Comparison of ENCODE assay signal across 18 mouse cellular contexts in genomic region chr17:93196846-93197245, GRCm38 (mm10). TPM values are rescaled to one million over a fixed set of nuclear protein-coding genes. Genes with fewer than 3 reads are reported as not detected.
DNase-seq lines count a peak whose midpoint lies in the region; ATAC-seq and TF ChIP-seq lines count a peak whose summit lies in the region.
"Had no signal": no experiment of that assay in that cellular context is flagged by ENCODE, and none has a peak within 500 bp of the region (broad histone marks: within the 10 kb centered on the region; RNA-seq: fewer than 3 reads in every experiment).

No protein-coding gene starts in this region.

- H3K4me2 ChIP-seq in embryonic facial prominence, embryonic 11.5 days (ENCODE audit: low read depth, low read length), result no peak overlapping the region
- H3K4me2 ChIP-seq: heart, embryonic 15.5 days; liver, embryonic 11.5 days; neural tube, embryonic 12.5 days had no signal

- peak; percentile 72 for DNase-seq in embryonic facial prominence, embryonic 11.5 days (ENCODE audit: low spot score)
- DNase-seq in embryonic facial prominence, embryonic 10.5 days (ENCODE audit: low spot score), result no peak
- DNase-seq in layer of hippocampus, adult 2 months (ENCODE audit: low spot score in 2 of 2), result peak in 1 of 2 experiments; percentile 39
- no peak for DNase-seq in layer of hippocampus, postnatal 36 days
- DNase-seq in right cerebral cortex, adult 2 months (ENCODE audit: low spot score in 2 of 2), result peak; percentile 46 to 61
- no peak for DNase-seq in right cerebral cortex, postnatal 36 days (ENCODE audit: low spot score in 2 of 2)
- no peak for DNase-seq in MN1 (ENCODE audit: low spot score)
- DNase-seq: adrenal gland, postnatal 25 days; heart, adult 11 months; thymus, adult 18-20 months had no signal

- H3K9ac ChIP-seq in embryonic facial prominence, embryonic 11.5 days (replicated peaks; ENCODE audit: low read length), result no peak overlapping the region
- H3K9ac ChIP-seq: heart, embryonic 15.5 days; neural tube, embryonic 12.5 days had no signal

- no peak overlapping the region for H3K4me3 ChIP-seq in embryonic facial prominence, embryonic 11.5 days (ENCODE audit: low read depth, low read length)
- H3K4me3 ChIP-seq in embryonic facial prominence, embryonic 10.5 days, result no peak overlapping the region
- H3K4me3 ChIP-seq in layer of hippocampus, adult 2 months, result no peak overlapping the region
- H3K4me3 ChIP-seq: heart, embryonic 15.5 days; neural tube, embryonic 12.5 days had no signal

- H3K4me1 ChIP-seq in embryonic facial prominence, embryonic 11.5 days (ENCODE audit: control insufficient read depth, insufficient read depth, low read length), result no peaks in the 10 kb centered on the region; the same call in 1 of the 2 replicates
- peaks cover 19% of the 10 kb centered on the region for H3K4me1 ChIP-seq in embryonic facial prominence, embryonic 10.5 days

- no peak overlapping the region for H3K27ac ChIP-seq in embryonic facial prominence, embryonic 11.5 days (replicated peaks; ENCODE audit: low read depth, low read length)
- no peak overlapping the region for H3K27ac ChIP-seq in embryonic facial prominence, embryonic 10.5 days (replicated peaks)
- no peak overlapping the region for H3K27ac ChIP-seq in layer of hippocampus, adult 2 months
- H3K27ac ChIP-seq: heart, embryonic 15.5 days; neural tube, embryonic 12.5 days had no signal

- ATAC-seq in embryonic facial prominence, embryonic 11.5 days (replicated peaks; ENCODE audit: insufficient number of reproducible peaks, low FRiP score, low TSS enrichment, low read depth), result no peak
- no peak for ATAC-seq in megakaryocyte, adult 5-6 weeks (ENCODE audit: poor library complexity, severe bottlenecking)
- ATAC-seq: midbrain, embryonic 16.5 days had no signal

- peak; percentile 68 for TF ChIP-seq CTCF in layer of hippocampus, adult 2 months (conservative IDR thresholded peaks at IDR 0.05)

- no peaks in the 10 kb centered on the region for H3K36me3 ChIP-seq in embryonic facial prominence, embryonic 11.5 days (replicated peaks; ENCODE audit: control insufficient read depth, insufficient read depth, low read depth, low read length)
- no peaks in the 10 kb centered on the region for H3K36me3 ChIP-seq in embryonic facial prominence, embryonic 10.5 days (replicated peaks)
- H3K36me3 ChIP-seq: G1E; heart, embryonic 15.5 days; neural tube, embryonic 12.5 days had no signal

- 23% methylated on average over 2 of the region's 2 CpGs for WGBS in embryonic facial prominence, embryonic 11.5 days
- WGBS in embryonic facial prominence, embryonic 10.5 days, result 47% methylated on average over 2 of the region's 2 CpGs

- no peaks in the 10 kb centered on the region for H3K9me3 ChIP-seq in embryonic facial prominence, embryonic 11.5 days (replicated peaks; ENCODE audit: control insufficient read depth, low read length)
- H3K9me3 ChIP-seq in embryonic facial prominence, embryonic 10.5 days, result no peaks in the 10 kb centered on the region
- H3K9me3 ChIP-seq: heart, embryonic 15.5 days; neural tube, embryonic 12.5 days had no signal

- peaks cover 25% of the 10 kb centered on the region for H3K27me3 ChIP-seq in embryonic facial prominence, embryonic 11.5 days (ENCODE audit: control insufficient read depth, insufficient read depth, low read length)
- peaks cover 51% of the 10 kb centered on the region for H3K27me3 ChIP-seq in embryonic facial prominence, embryonic 10.5 days (replicated peaks; ENCODE audit: low read depth, poor library complexity, severe bottlenecking)

RNA-seq across cellular contexts. Expression of gene Adcyap1, which starts 2.0 kb away (rescaled TPM):
- polyA plus RNA-seq in embryonic facial prominence, embryonic 11.5 days (2014; fragmentation: Nextera tagmentation; extraction: Ambion mirVana), result 3.1 and 3.9 TPM in 2 replicates
- 1.5 and 2.1 TPM in 2 replicates for polyA plus RNA-seq in embryonic facial prominence, embryonic 10.5 days (2016; fragmentation: Nextera tagmentation; extraction: Ambion mirVana)
- total RNA-seq in layer of hippocampus, adult 2 months (2021), result 1 to 10 TPM; 4.8 to 6.7 TPM
- total RNA-seq in layer of hippocampus, postnatal 36 days (2021), result 1 to 10 TPM; 7.3 to 8.4 TPM
- total RNA-seq in megakaryocyte, adult 5-6 weeks (2015), result not detected in 2 replicates
- not detected in 2 replicates for total RNA-seq in megakaryocyte, adult 5-6 weeks (2017)
- total RNA-seq: adrenal gland, postnatal 25 days; common myeloid progenitor, adult 5-6 weeks; G1E had no signal
- polyA plus RNA-seq: G1E; kidney, embryonic 16.5 days had no signal

Comparison
In these comparisons a context has a peak if more than half of its experiments do, and no peak if none do; other contexts are left out.
1. DNase-seq: peak in embryonic facial prominence, embryonic 11.5 days (single experiment) and right cerebral cortex, adult 2 months (2 of 2); none in embryonic facial prominence, embryonic 10.5 days (single experiment), layer of hippocampus, postnatal 36 days (0 of 2), right cerebral cortex, postnatal 36 days (0 of 2) and MN1 (single experiment).
2. RNA of gene Adcyap1, which starts 2.0 kb away (total RNA-seq): 7.3 to 8.4 TPM in layer of hippocampus, postnatal 36 days and 4.8 to 6.7 TPM in layer of hippocampus, adult 2 months; not detected in megakaryocyte, adult 5-6 weeks; every median in the first group is over 4 times any median in the second.